Mouse (Mus musculus) kidney, adult 2 months (tissue): ENCODE measurements at regions not wholly inside any gene's neighbourhood (a gene's known extent, or its start where the extent isn't known, plus 50 kb on each side); places are given as distances from the start of the nearest gene placed in this dataset.

Experiments used
- DNase-seq: peaks from one replicate; pipeline ENCODE4 v3.0.0; 2021
- H3K27ac ChIP-seq: fragments of 200-500 bp; 2 replicates; pipeline ENCODE4 v1.5.1; 2012; ENCODE audit warnings: low read depth, low read length, control low read depth, inconsistent platforms; ENCODE audit not compliant: insufficient read depth
- H3K27me3 ChIP-seq: fragments of 200-500 bp; replicated peaks from 2 replicates; pipeline ENCODE4 v1.6.1; 2012; ENCODE audit warnings: mild to moderate bottlenecking, moderate library complexity, low read length, inconsistent platforms; ENCODE audit not compliant: control insufficient read depth, insufficient read depth
- H3K36me3 ChIP-seq: fragments of 200-500 bp; 2 replicates; pipeline ENCODE4 v1.6.1; 2012; ENCODE audit warnings: mild to moderate bottlenecking, moderate library complexity, low read length, inconsistent platforms; ENCODE audit not compliant: control insufficient read depth, insufficient read depth
- H3K4me1 ChIP-seq: fragments of 200-500 bp; 2 replicates; pipeline ENCODE4 v1.6.1; 2011; ENCODE audit warnings: low read length; ENCODE audit not compliant: control insufficient read depth, insufficient read depth
- H3K4me3 ChIP-seq: fragments of 200-500 bp; 2 replicates; pipeline ENCODE4 v1.5.1; 2011; ENCODE audit warnings: mild to moderate bottlenecking, low read depth, low read length, control low read depth; ENCODE audit not compliant: insufficient read depth
- CTCF ChIP-seq: fragments of 200-500 bp; conservative IDR thresholded peaks from 2 replicates; pipeline ENCODE4 v1.5.1; 2011; ENCODE audit warnings: low read depth, mild to moderate bottlenecking, control low read depth, low read length, moderate library complexity, mixed read lengths; ENCODE audit not compliant: insufficient read depth, insufficient read length
- POLR2A ChIP-seq: fragments of 200-500 bp; IDR thresholded peaks from one replicate; pipeline ENCODE4 v1.6.1; 2011; ENCODE audit warnings: low read depth, low read length, control low read depth
- WGBS: fragments of 180-500 bp; shearing (Covaris S2); methylation state at CpG from one replicate; pipeline ENCODE4 v1.1.7; 2018; 5-methylcytosine and 5-hydroxymethylcytosine counted together

DNA sequence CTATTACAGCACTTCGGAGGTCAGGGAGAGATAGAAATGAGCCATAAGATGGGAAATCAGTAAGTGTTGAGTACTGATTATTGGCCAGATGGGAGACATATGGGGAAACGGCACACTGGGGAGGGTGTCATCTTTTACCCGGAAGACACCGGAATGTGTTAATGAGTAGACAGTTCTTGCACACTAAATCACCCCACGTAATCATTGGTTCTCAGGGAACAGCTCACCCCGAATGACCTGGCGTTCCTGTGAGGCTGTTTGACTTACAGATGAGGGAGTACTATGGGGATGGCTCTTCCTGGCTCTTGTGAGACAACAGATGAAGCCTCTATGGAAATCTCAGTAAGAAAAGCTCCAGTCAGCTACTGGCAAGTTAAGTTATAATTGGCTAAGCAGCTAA, 127.5 kb downstream of the Cyp26b1 start:
- Histone ChIP-seq H3K27ac (no peak overlapping the region), H3K27me3 (no peaks in the 10 kb centered on the region), H3K4me1 (no peaks in the 10 kb centered on the region), H3K36me3 (no peaks in the 10 kb centered on the region), H3K4me3 (no peak overlapping the region)
- DNase-seq: no peak
- WGBS: 36% methylated on average over 7 of the region's 7 CpGs
- TF ChIP-seq CTCF: no peak
- no peak for TF ChIP-seq POLR2A

DNA sequence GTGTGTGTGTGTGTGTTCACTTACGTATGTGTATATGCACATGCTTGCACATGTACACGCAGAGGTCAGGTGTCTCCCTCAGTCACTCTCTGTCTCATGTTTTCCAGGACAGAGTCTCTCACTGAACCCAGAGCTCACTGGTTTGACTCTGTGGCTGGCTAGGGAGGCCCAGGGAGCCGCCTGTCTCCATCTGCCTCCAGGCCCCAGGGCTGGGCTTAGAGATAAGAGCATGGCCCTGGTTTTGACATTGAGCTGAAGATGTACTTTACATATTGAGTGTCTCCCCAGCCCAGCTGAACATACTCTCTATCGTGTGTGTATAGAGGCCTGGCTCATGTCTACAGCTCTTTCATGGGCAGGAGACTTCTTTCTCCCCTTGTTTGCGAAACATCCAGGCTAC, 128.1 kb downstream of the Cyp26b1 start:
- TF ChIP-seq POLR2A: no peak
- TF ChIP-seq CTCF: no peak
- no peak for DNase-seq
- H3K27me3 ChIP-seq: no peaks in the 10 kb centered on the region
- H3K27ac ChIP-seq: no peak overlapping the region
- no peaks in the 10 kb centered on the region for H3K4me1 ChIP-seq
- WGBS: 88% methylated on average over 5 of the region's 5 CpGs
- no peaks in the 10 kb centered on the region for H3K36me3 ChIP-seq
- no peak overlapping the region for H3K4me3 ChIP-seq

DNA sequence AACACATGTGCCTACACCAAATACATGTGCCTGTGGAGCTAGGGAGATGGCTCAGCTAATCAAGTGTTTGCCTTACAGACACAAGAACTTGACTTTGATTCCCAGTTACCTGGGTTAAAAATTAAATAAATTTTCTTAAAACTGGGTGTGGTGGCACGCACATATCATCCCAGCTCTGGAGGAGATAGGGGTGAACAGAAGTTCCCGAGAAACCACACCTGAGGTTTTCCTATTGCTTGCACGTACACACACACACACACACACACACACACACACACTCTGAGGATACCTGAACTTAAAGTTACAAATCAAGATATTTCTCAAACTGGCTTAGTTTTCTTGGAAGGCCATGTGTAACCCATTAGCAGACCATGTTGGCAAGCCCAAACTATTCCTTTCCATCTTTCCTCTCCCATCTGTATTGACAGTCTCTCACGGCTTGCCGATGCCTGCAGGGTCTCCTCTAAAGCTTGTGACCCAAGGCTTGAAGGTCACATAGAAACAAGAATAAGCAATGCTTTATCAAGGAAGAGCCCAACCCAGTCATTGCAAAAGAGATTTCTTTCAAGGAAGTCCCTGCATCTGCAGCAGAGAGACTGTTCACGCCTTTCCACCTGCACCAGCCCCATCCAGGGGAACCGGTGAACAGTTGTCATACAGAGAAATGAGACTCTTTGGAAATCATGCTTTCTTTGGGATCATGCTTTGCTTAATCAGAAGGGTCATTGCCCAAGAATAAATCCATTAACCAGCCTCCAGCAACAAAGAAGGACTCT, 129.9 kb downstream of the Cyp26b1 start:
- H3K27ac ChIP-seq: no peak overlapping the region
- H3K4me3 ChIP-seq: no peak overlapping the region
- TF ChIP-seq CTCF (no peak), POLR2A (no peak)
- 84% methylated on average over 7 of the region's 7 CpGs for WGBS
- H3K27me3 ChIP-seq: no peaks in the 10 kb centered on the region
- H3K4me1 ChIP-seq: no peaks in the 10 kb centered on the region
- no peak for DNase-seq
- no peaks in the 10 kb centered on the region for H3K36me3 ChIP-seq

GRCm38 (mm10) chr6:84456803-84457202, 136.9 kb downstream of the Cyp26b1 start:
- TF ChIP-seq POLR2A: no peak
- TF ChIP-seq CTCF: no peak
- 93% methylated on average over 3 of the region's 3 CpGs for WGBS

GRCm38 (mm10) chr6:84445093-84445492, 148.6 kb downstream of the Cyp26b1 start:
- 36% methylated on average over 4 of the region's 4 CpGs for WGBS
- no peak overlapping the region for H3K4me3 ChIP-seq
- no peak for DNase-seq
- no peak for TF ChIP-seq POLR2A
- TF ChIP-seq CTCF: no peak
- no peaks in the 10 kb centered on the region for H3K4me1 ChIP-seq
- H3K27me3 ChIP-seq: no peaks in the 10 kb centered on the region
- no peaks in the 10 kb centered on the region for H3K36me3 ChIP-seq
- no peak overlapping the region for H3K27ac ChIP-seq

More at GRCm38 (mm10) chr6:84456803-84457202, 136.9 kb downstream of the Cyp26b1 start:
- H3K4me3 ChIP-seq: no peak overlapping the region
- no peak for DNase-seq
- no peaks in the 10 kb centered on the region for H3K4me1 ChIP-seq
- no peaks in the 10 kb centered on the region for H3K36me3 ChIP-seq
- H3K27me3 ChIP-seq: no peaks in the 10 kb centered on the region; the same call in 1 of the 2 replicates
- H3K27ac ChIP-seq: no peak overlapping the region

GRCm38 (mm10) chr6:84442667-84443066, 151.0 kb downstream of the Cyp26b1 start:
- Histone ChIP-seq H3K27me3 (no peaks in the 10 kb centered on the region), H3K4me1 (no peaks in the 10 kb centered on the region), H3K36me3 (no peaks in the 10 kb centered on the region), H3K27ac (no peak overlapping the region), H3K4me3 (no peak overlapping the region)
- TF ChIP-seq CTCF: no peak
- TF ChIP-seq POLR2A: no peak
- 71% methylated on average over 1 of the region's 1 CpGs for WGBS
- DNase-seq: no peak

- no peaks in the 10 kb centered on the region for H3K27me3 ChIP-seq
- TF ChIP-seq CTCF: no peak
- TF ChIP-seq POLR2A: no peak
Observed at GRCm38 (mm10) chr6:84441721-84442480, 151.8 kb downstream of the Cyp26b1 start.

More at GRCm38 (mm10) chr6:84441721-84442480, 151.8 kb downstream of the Cyp26b1 start:
- H3K36me3 ChIP-seq: no peaks in the 10 kb centered on the region
- WGBS: 84% methylated on average over 5 of the region's 5 CpGs
- DNase-seq: no peak
- H3K4me3 ChIP-seq: no peak overlapping the region
- no peak overlapping the region for H3K27ac ChIP-seq
- H3K4me1 ChIP-seq: no peaks in the 10 kb centered on the region
